Comparison of ENCODE assay signal across 11 mouse cellular contexts in the genomic region with DNA sequence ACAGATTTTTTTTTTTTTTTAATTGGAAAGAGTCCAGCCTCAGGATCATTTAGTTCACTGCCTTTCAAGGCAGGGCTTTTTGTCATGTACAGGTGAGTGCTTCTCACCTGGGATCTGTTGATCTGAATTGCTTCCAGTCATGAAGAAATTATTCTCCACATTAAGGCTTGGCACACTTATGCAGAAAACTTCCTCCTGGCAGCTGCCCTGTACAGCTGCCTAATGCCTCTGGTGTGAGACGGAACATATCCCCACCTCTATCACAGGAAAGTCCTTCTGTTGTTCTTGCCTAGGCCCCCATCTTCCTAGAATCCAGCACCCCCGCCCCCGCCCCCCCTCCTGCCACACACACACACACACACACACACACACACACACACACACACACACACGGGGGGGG. TPM values are rescaled to one million over a fixed set of nuclear protein-coding genes. Genes with fewer than 3 reads are reported as not detected.
A peak's percentile ranks its signal among the peaks of the same experiment; 100 is the strongest.
DNase-seq lines count a peak whose midpoint lies in the region; ATAC-seq and TF ChIP-seq lines count a peak whose summit lies in the region.
"Had no signal": no experiment of that assay in that cellular context is flagged by ENCODE, and none has a peak within 500 bp of the region (broad histone marks: within the 10 kb centered on the region; RNA-seq: fewer than 3 reads in every experiment).

No protein-coding gene starts in this region.

- no peak overlapping the region for H3K9ac ChIP-seq in hindbrain, embryonic 15.5 days
- no peak overlapping the region for H3K9ac ChIP-seq in hindbrain, embryonic 14.5 days
- no peak overlapping the region for H3K9ac ChIP-seq in intestine, embryonic 15.5 days
- H3K9ac ChIP-seq in liver, postnatal 0 days (replicated peaks), result peak overlapping the region; percentile 84; the same call in 1 of the 2 replicates
- H3K9ac ChIP-seq: midbrain, embryonic 12.5 days had no signal

- no peak for TF ChIP-seq POLR2A in brain, embryonic 14.5 days (IDR thresholded peaks at IDR 0.05; ENCODE audit: borderline replicate concordance, extremely low read depth, insufficient read depth, insufficient read length, poor library complexity, severe bottlenecking)

- H3K4me3 ChIP-seq in hindbrain, embryonic 15.5 days, result no peak overlapping the region
- no peak overlapping the region for H3K4me3 ChIP-seq in hindbrain, embryonic 14.5 days (replicated peaks; ENCODE audit: low read length)
- H3K4me3 ChIP-seq in intestine, embryonic 15.5 days (replicated peaks), result no peak overlapping the region
- H3K4me3 ChIP-seq in liver, postnatal 0 days (ENCODE audit: low read depth, low read length), result peak overlapping the region; percentile 88

- WGBS in hindbrain, embryonic 15.5 days, result 37% methylated on average over 3 of the region's 4 CpGs
- 32% methylated on average over 3 of the region's 4 CpGs for WGBS in hindbrain, embryonic 14.5 days
- whole genome bisulfite sequencing in intestine, embryonic 15.5 days, result 28% methylated on average over 2 of the region's 4 CpGs
- WGBS in liver, postnatal 0 days (ENCODE audit: insufficient replicate concordance), result 14% methylated on average over 3 of the region's 4 CpGs

- peaks cover 11% of the 10 kb centered on the region for H3K27me3 ChIP-seq in hindbrain, embryonic 15.5 days
- H3K27me3 ChIP-seq in hindbrain, embryonic 14.5 days (ENCODE audit: control insufficient read depth, insufficient read depth, low read length), result peaks cover 9% of the 10 kb centered on the region; the same call in 1 of the 2 replicates
- H3K27me3 ChIP-seq in intestine, embryonic 15.5 days (replicated peaks), result no peaks in the 10 kb centered on the region
- H3K27me3 ChIP-seq in liver, postnatal 0 days (ENCODE audit: insufficient read depth, low read length), result no peaks in the 10 kb centered on the region

- no peaks in the 10 kb centered on the region for H3K36me3 ChIP-seq in hindbrain, embryonic 15.5 days
- H3K36me3 ChIP-seq in hindbrain, embryonic 14.5 days (replicated peaks; ENCODE audit: control insufficient read depth, insufficient read depth), result no peaks in the 10 kb centered on the region
- H3K36me3 ChIP-seq in intestine, embryonic 15.5 days, result no peaks in the 10 kb centered on the region
- no peaks in the 10 kb centered on the region for H3K36me3 ChIP-seq in liver, postnatal 0 days (replicated peaks; ENCODE audit: insufficient read depth, low read length)
- H3K36me3 ChIP-seq: midbrain, embryonic 12.5 days had no signal

- no peaks in the 10 kb centered on the region for H3K9me3 ChIP-seq in hindbrain, embryonic 15.5 days
- H3K9me3 ChIP-seq in hindbrain, embryonic 14.5 days (ENCODE audit: control insufficient read depth, low read length), result no peaks in the 10 kb centered on the region
- H3K9me3 ChIP-seq in intestine, embryonic 15.5 days, result no peaks in the 10 kb centered on the region
- H3K9me3 ChIP-seq in liver, postnatal 0 days (ENCODE audit: low read length), result no peaks in the 10 kb centered on the region
- H3K9me3 ChIP-seq: midbrain, embryonic 12.5 days had no signal

- H3K4me2 ChIP-seq in hindbrain, embryonic 15.5 days, result peak overlapping the region; percentile 99; the same call in 1 of the 2 replicates
- H3K4me2 ChIP-seq in hindbrain, embryonic 14.5 days (replicated peaks), result no peak overlapping the region
- peak overlapping the region; percentile 92; the same call in 1 of the 2 replicates for H3K4me2 ChIP-seq in intestine, embryonic 15.5 days (replicated peaks)
- peak overlapping the region; percentile 99 for H3K4me2 ChIP-seq in liver, postnatal 0 days (ENCODE audit: low read depth, low read length)

- TF ChIP-seq CTCF in brain, embryonic 14.5 days (IDR thresholded peaks at IDR 0.05; ENCODE audit: borderline replicate concordance, extremely low read depth, insufficient read depth, insufficient read length), result no peak
- TF ChIP-seq CTCF in liver, postnatal 0 days (IDR thresholded peaks at IDR 0.05; ENCODE audit: low read depth), result no peak

- no peak for TF ChIP-seq EP300 in liver, postnatal 0 days (IDR thresholded peaks at IDR 0.05; ENCODE audit: low read depth)

- H3K4me1 ChIP-seq in hindbrain, embryonic 15.5 days (replicated peaks), result peaks cover 22% of the 10 kb centered on the region
- peaks cover 13% of the 10 kb centered on the region; the same call in 1 of the 2 replicates for H3K4me1 ChIP-seq in hindbrain, embryonic 14.5 days (replicated peaks; ENCODE audit: control insufficient read depth, insufficient read depth, low read length)
- H3K4me1 ChIP-seq in intestine, embryonic 15.5 days (replicated peaks), result 0 out of 2 replicates have a peak, but pooled peaks cover 5% of the 10 kb centered on the region
- H3K4me1 ChIP-seq in liver, postnatal 0 days (ENCODE audit: insufficient read depth), result peaks cover 6% of the 10 kb centered on the region; the same call in 1 of the 2 replicates

- DNase-seq in hindbrain, embryonic 14.5 days (ENCODE audit: low spot score), result no peak
- peak; percentile 70 for DNase-seq in brain, embryonic 14.5 days (ENCODE audit: low read depth)
- DNase-seq in liver, postnatal 0 days, result no peak
- no peak for DNase-seq in urinary bladder, postnatal 14 days (ENCODE audit: low spot score)
- DNase-seq in urinary bladder, adult 2 months (ENCODE audit: low spot score), result no peak
- DNase-seq: right cerebral cortex, postnatal 14 days; thymus, postnatal 4 days had no signal

- H3K27ac ChIP-seq in hindbrain, embryonic 15.5 days (replicated peaks), result no peak overlapping the region
- no peak overlapping the region for H3K27ac ChIP-seq in hindbrain, embryonic 14.5 days
- no peak overlapping the region for H3K27ac ChIP-seq in intestine, embryonic 15.5 days
- H3K27ac ChIP-seq in liver, postnatal 0 days (ENCODE audit: low read depth), result peak overlapping the region; percentile 89; the same call in 1 of the 2 replicates

- no peak for ATAC-seq in hindbrain, embryonic 15.5 days (ENCODE audit: low FRiP score, low read depth)
- ATAC-seq in hindbrain, embryonic 14.5 days (ENCODE audit: low FRiP score), result no peak
- ATAC-seq in intestine, embryonic 15.5 days, result no peak
- ATAC-seq in liver, postnatal 0 days, result no peak
- ATAC-seq in activated CD4-positive, CD25-positive, alpha-beta regulatory T cell, adult 4 months, result no peak

RNA-seq across cellular contexts. Expression of gene Slc39a8, which starts 0.6 kb away (rescaled TPM):
- 12.7 and 13.1 TPM in 2 replicates for polyA plus RNA-seq in hindbrain, embryonic 15.5 days (2015; fragmentation: Nextera tagmentation; extraction: Ambion mirVana)
- 14.9 and 15.7 TPM in 2 replicates for polyA plus RNA-seq in hindbrain, embryonic 14.5 days (2014; fragmentation: Nextera tagmentation; extraction: Ambion mirVana)
- 5.4 and 9.7 TPM in 2 replicates for polyA plus RNA-seq in brain, embryonic 14.5 days (2012; rRNA removed)
- polyA plus RNA-seq in intestine, embryonic 15.5 days (2015; fragmentation: Nextera tagmentation; extraction: Ambion mirVana), result 24.3 and 25.3 TPM in 2 replicates
- 10.5 and 12.2 TPM in 2 replicates for polyA plus RNA-seq in liver, postnatal 0 days (2015; fragmentation: Nextera tagmentation; extraction: Ambion mirVana)
- polyA plus RNA-seq in activated CD4-positive, CD25-positive, alpha-beta regulatory T cell, adult 4 months (2017; shearing (Covaris generic)), result 1 to 10 TPM; 1.5 to 2.8 TPM
- 3.3 and 5.0 TPM in 2 replicates for polyA plus RNA-seq in urinary bladder, adult 2 months (2012; rRNA removed)
